Mouse (Mus musculus) ES-E14 (cell line): ENCODE data around the gene Pnpla3.

ENCODE experiments used
- CHD2 ChIP-seq: IDR thresholded peaks from 2 replicates; pipeline ENCODE4 v1.6.1; 2014; ENCODE audit warnings: mild to moderate bottlenecking, low read depth, low read length, inconsistent platforms
- MAFK ChIP-seq: IDR thresholded peaks from 2 replicates; pipeline ENCODE4 v1.6.1; 2014; ENCODE audit warnings: mild to moderate bottlenecking, low read depth, low read length, inconsistent platforms; ENCODE audit not compliant: insufficient read depth

DNA sequence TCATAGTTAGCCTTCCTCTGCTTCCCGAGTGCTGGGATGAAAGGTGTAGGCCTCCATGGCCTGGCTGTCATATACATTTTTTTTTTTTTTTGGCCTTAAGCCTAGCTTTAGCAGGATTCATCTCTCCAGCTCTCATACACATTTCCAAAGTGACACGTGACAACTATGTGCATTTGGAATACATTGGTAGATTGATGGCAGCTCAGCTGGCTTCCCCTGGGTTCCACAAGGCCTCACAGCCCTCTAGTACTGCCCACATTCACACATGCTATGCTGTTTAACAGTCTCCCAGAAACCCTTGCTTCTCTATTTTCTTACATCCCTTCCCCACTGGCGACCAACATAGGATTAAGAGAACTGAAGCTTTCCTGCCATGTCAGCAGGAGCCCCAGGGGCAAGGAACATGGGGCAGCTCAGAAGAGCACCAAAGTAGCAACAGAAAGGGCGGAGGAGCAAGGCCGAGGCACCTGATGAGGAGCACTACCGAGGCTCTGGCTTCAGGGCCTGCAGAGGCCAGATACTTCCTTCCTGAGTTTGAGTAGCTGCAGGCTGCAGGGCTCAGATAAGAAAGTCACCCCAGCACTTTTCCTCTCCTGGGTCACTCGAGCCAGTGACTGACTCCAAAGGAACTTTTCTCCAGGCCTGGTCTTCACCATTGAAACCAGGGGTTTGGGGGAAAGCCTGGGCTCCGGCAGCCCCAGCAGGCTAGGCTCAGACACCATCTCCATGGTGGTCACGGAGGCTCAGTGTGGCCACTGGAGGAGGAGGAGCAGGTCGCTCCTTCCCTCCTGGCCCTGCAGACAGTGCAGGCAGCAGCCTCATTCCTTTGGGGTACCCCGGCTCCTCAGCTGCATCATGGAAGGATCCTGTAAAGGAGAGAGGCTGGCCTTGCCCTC, 42.1 kb downstream of the Pnpla3 start:
- TF ChIP-seq MAFK = no peak
- no peak for TF ChIP-seq CHD2
